Comparison of ENCODE assay signal across 1 mouse cellular context in genomic region chr7:24364827-24365226, GRCm38 (mm10).
TF ChIP-seq lines count a peak whose summit lies in the region.

No protein-coding gene starts in this region.

TF ChIP-seq in MEL, 35 proteins besides CTCF, POLR2A, EP300 and RAD21 (continued from another document):
- TF ChIP-seq SIN3A (IDR thresholded peaks at IDR 0.05; ENCODE audit: low read length) = peak; percentile 61; the same call in 1 of the 2 replicates
- no peak for TF ChIP-seq GATA1 (IDR thresholded peaks at IDR 0.05; ENCODE audit: low read depth, low read length)
- no peak for TF ChIP-seq TAL1 (IDR thresholded peaks at IDR 0.05; ENCODE audit: low read length)
- no peak for TF ChIP-seq CHD2 (IDR thresholded peaks at IDR 0.05; ENCODE audit: low read length)
- peak; percentile 35; the same call in 1 of the 2 replicates for TF ChIP-seq MYC (IDR thresholded peaks at IDR 0.05; ENCODE audit: low read depth, low read length)
- TF ChIP-seq NELFE (IDR thresholded peaks at IDR 0.05; ENCODE audit: low read depth, low read length) = no peak
- no peak for TF ChIP-seq MYB (IDR thresholded peaks at IDR 0.05; ENCODE audit: low read depth, low read length)
- TF ChIP-seq MAX (IDR thresholded peaks at IDR 0.05; ENCODE audit: low read length) = peak; percentile 51; the same call in 1 of the 2 replicates
- TF ChIP-seq TBP (IDR thresholded peaks at IDR 0.05; ENCODE audit: low read depth, low read length) = no peak
- no peak for TF ChIP-seq E2F4 (IDR thresholded peaks at IDR 0.05; ENCODE audit: borderline replicate concordance, low read depth, low read length)
- TF ChIP-seq HCFC1 (IDR thresholded peaks at IDR 0.05; ENCODE audit: low read depth, low read length) = peak; percentile 30; the same call in 1 of the 2 replicates
- no peak for TF ChIP-seq UBTF (IDR thresholded peaks at IDR 0.05; ENCODE audit: borderline replicate concordance, insufficient read depth, low read depth, low read length)
- TF ChIP-seq MAZ (IDR thresholded peaks at IDR 0.05; ENCODE audit: low read depth, low read length) = 0 out of 2 replicates have a peak, but pooled peaks have one; percentile 35
- TF ChIP-seq ZNF384 (IDR thresholded peaks at IDR 0.05; ENCODE audit: low read depth, low read length) = 0 out of 2 replicates have a peak, but pooled peaks have one; percentile 35
- TF ChIP-seq ZC3H11A (IDR thresholded peaks at IDR 0.05; ENCODE audit: low read depth, low read length) = peak; percentile 86
- TF ChIP-seq ELF1 (IDR thresholded peaks at IDR 0.05; ENCODE audit: low read depth, low read length) = no peak
- TF ChIP-seq POLR2AphosphoS2 (IDR thresholded peaks at IDR 0.05; ENCODE audit: low read length) = no peak
